Mouse (Mus musculus) left cerebral cortex, adult 8-10 months (tissue): ENCODE measurements around the gene Uba52. TPM values are rescaled to one million over a fixed set of nuclear protein-coding genes. Genes with fewer than 3 reads are reported as not detected.
A peak's percentile ranks its signal among the peaks of the same experiment; 100 is the strongest.

Experiments used
- DNase-seq, 2 experiments: peaks; one replicate each; pipeline ENCODE4 v3.0.0; 2022; ENCODE audit warnings: low spot score in 2 of 2
- total RNA-seq, 4 experiments: library from RNA; stranded (reverse); gene quantifications; 2 replicates each; pipeline ENCODE4 v1.2.4; 2022

Uba52 gene
- total RNA-seq, 4 experiments from 2014 or later, result 847 to 1,003 (median 930) TPM

DNA sequence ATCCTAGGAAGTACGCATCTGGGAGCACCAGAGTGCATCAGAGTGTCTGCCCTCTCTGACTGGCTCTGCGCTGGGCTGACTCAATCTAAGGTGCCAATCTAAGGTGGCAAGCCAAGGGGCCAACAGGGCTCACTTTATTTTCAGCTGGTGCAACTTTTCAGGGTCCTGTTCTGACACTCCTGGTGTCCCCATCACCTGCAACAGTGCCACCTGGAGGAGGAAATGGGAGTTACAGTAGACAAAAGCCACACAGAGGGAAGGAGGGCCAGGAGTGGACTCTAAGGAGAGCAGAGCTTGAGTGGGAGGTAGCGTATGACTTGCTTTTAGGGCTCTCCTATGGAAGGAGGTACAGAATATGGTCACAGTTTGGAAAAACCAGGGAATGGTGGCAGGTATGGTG, 5.8 kb downstream of the Uba52 start:
- peak; percentile 58 to 61 for DNase-seq

- DNase-seq, result no peak
Observed at GRCm38 (mm10) chr8:70504291-70504716, 6.3 kb downstream of the Uba52 start.

- no peak for DNase-seq
Observed at GRCm38 (mm10) chr8:70503062-70503750, 7.4 kb downstream of the Uba52 start.

- DNase-seq, result no peak
Observed at GRCm38 (mm10) chr8:70502540-70502939, 8.1 kb downstream of the Uba52 start.

DNA sequence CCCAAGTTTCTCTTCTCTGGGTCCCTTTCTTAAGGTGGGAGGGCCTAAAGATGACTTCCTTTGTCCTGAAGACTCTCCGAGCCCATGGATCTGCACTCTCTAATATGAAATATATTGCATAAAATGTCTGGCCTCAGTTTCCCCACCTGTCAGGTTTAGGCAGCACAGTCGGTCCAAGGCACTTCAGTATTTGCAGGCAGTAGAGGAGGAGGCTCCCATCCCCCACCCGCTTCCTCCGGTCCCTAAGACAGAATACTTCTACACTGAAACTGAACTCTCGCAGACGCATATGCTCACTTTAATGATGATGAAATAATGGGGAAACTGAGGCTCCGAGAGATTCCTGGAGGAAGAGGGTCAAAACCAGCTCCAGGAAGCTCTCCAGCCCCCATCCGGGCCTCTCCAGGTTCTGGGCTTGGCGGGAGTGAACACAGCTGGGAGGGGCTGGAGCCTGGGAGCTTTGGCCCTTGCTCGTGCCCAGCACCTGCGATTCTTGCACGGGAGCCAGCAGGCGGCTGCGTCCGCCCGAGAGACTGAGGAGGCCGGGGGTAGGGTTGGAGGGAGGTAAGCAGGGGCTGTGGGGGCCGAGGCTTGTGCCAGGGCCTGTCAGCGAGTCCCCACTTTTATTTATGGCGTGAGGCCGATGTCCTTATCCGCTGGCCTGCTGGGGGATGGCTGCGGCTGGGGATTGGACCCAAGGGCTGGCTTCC, 8.6 kb downstream of the Uba52 start:
- DNase-seq, result no peak

DNA sequence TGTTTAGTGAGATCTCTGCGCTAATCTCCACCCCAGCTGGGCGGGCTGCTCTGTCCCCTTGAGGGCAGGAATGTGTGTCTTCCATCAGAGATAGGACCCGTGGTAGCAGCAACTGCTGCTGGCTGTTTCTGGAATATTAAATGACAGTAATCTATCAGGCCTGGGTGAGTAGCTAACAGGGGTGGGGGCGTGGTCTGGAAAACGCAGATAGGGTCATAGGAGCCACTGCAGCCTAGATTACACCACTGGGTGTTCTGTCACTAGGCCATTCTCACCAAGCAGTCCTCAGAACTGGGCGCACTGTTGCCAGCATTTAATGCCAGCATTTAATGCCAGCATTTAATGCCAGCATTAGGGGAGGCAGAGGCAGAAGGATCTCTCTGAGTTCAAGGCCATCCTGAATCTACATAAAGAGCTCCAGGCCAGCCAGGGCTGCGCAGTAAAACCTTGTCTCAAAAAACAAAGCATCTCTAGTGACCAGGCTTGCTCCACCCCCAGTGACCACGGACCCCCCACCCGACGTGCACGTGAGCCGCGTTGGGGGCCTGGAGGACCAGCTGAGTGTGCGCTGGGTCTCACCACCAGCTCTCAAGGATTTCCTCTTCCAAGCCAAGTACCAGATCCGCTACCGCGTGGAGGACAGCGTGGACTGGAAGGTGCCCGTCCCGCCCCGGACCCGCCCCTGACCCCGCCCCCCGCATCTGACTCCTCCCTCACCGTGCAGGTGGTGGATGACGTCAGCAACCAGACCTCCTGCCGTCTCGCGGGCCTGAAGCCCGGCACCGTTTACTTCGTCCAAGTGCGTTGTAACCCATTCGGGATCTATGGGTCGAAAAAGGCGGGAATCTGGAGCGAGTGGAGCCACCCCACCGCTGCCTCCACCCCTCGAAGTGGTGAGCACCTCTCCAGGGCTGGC, 10.0 kb downstream of the Uba52 start:
- DNase-seq, result no peak

GRCm38 (mm10) chr8:70495771-70496062, 14.9 kb downstream of the Uba52 start:
- DNase-seq, result no peak

DNA sequence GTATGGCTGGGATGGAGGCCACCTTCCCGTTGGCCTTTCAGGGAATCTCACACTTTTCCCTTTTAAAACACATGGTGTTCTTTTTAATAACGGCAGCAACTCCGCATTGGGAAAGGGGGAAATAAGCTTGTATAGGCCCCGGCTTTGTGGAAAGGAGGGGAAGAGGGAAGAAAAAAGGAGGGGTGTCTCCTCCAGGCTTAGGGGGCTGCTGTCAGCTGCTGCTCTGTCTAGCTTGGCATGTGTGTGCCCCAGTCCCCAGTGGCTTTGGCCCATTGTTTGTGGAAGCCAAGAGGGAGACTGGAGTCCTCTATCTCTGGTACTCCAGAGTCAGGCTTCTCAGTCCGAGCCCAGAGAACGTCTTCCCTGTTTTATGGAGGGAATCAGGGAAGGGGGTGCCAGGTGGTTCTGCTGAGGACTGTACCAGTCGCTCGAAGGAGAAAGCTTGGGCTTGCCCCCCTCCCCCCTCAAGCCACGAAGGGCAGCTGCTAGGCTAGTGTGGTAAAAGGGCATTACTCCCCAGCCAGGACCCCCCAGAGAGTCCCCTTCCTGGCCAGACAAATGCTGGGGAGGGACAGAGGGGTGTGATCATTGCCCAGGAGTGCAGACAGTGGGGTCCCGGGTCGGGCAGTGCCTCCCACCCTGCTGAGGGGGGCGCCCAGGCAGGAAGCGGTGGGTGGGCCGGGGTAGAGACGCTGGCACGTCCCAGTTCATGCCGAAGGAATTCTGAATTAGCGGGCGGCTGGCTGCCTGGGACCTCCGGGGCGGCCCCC, 15.4 kb downstream of the Uba52 start:
- no peak for DNase-seq

DNA sequence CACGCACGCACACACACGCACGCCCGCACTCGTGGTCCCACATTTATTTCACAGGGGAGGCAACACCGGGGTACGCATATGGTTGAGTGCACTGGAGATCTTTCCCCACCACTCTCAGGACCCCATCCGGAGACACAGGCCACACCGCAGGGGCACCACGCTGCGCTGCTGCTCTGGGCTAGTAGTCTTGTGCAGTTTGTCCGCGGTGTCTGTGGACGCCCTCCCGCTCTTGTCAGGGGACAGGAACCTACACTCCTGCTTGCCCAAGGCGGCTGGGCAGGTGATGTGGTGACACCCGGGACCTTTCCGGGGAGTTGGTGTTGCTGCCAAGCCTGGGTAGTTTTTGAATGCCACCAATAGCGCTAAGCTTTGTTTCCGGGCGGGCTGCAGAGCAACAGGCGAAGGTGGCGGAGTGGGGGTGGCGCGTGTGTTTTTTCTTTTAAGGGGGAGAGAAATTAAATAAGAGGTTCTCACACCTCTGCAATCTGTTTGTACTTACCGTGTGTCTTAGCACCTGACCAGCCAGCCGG, 16.1 kb downstream of the Uba52 start:
- DNase-seq, result no peak

GRCm38 (mm10) chr8:70493692-70494415, 16.7 kb downstream of the Uba52 start:
- DNase-seq, result no peak

DNA sequence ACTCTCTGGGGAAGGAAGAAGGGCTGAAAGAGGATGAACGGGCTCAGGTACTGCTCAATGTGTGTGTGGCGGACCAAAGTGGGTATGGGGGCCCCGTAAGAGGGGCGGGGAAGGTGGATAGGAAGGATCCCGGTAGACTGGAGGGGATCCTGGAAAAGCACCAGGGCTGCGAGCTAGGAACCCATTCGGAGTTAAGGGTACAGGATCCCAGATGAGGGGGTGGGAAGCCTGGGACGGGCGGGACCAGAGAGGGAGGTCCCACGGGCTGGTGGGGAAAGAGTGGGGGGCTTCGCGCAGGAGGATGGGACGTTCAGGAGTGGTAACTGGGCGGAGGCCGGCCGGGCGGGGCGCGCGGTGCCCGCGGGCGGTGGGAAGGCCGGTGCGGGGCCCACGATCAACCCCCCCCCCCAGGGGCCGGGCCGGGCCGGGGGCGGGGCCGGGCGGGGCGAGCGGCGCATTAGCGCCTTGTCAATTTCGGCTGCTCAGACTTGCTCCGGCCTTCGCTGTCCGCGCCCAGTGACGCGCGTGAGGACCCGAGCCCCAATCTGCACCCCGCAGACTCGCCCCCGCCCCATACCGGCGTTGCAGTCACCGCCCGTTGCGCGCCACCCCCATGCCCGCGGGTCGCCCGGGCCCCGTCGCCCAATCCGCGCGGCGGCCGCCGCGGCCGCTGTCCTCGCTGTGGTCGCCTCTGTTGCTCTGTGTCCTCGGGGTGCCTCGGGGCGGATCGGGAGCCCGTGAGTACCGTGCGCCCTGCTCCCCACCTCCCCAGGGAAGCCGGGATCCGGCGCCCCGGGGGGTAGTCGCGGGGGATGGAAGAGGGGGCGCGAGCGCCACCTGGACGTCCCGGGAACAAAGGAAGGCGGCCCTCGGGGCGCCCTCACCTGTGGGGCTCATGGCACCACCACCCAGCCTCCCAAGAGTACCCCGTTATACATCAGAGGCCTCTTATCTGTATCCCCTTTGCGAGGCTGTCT, 17.6 kb downstream of the Uba52 start, which contains the start of gene Crlf1:
TSS of gene Crlf1 (plus strand) at position 495 of the 977 bp plus-strand sequence.
- DNase-seq, result no peak

DNA sequence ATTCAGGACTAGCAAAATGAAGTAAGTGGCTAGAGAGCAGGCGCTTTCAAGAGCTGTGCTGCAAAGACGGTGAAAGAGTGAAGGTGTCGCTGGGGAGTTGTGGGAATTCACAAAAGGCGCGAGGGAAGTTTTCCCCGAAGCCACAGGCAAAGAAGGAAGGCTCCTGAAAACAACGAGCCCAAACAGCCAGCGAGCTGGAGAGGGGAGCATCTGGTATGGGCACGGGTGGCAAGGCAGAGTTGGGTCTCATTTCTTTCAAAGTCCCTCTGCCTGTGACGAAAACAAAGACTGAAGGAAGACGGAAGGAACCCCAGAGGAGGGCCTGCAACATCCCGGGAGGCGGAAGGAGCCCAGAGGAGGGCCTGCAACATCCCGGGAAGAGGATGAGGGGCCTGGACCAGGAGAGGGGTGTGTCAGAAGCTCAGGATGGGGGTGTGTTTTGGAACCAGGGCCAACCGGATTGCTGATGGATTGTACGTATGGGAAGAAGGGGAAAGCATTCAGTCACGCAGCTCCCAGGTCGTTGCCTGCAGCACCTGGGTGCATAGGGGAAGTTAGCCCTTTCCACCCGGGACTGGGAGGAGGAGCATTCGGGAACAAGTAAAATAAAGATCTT, 19.6 kb downstream of the Uba52 start:
- DNase-seq, result no peak

DNA sequence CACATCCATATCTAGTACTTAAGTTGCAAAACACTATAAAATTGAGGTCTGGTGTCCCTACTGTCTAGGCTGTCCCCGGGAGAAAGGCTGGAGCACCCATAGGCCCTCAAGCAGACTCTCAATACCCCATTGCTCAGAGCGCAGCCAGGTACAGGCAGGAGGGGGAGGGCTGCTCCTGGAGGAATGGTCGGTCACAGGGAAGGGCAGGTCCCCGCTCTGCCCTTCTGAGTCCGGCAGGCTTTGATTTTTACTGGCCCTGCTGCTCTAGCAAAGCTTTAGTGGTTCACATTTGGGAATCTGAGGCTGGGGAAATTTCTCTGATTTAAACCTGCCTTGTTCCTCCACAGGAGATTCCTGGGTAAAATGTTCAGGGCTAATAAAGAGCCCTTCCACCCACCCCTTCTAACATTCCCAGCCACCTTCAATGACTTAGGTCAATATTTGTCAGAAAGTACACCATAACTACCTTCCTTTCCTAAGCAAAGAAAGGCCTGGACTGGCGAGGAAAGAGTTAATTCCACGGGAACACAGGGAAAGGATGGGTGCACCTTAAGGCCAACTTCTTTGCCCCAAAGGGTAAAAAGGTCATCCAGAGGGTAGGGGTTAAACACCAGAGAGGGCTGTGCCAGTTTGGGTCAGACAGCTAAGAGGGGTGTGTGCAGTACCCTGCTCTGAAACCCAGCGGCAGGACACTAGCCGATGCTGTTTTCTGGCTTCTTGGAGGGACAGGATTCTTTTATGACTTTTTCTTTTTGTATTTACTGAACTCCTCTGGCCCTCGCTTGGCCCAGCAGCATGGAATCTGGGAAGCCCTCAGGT, 20.3 kb downstream of the Uba52 start:
- DNase-seq, result no peak

DNA sequence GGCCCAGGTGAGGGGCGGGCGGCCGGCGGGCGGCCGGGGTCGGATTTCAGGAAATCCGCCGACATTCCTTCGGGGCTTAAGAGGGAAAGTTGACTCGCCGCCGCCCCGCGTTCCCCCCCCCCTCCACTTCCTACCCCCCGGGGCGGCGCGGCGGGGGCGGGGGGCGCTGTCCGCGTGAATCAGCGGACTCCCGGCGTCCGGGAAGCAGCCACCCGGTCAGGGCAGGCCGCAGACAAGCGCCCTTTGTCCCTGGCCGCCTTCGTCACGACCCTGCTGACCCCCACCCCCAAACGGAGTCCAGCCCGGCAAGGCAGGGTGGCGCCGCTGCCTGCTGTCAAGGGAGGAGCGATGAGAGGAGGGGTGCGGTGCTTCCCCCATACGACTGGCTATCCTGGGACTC, 21.0 kb downstream of the Uba52 start:
- no peak for DNase-seq

GRCm38 (mm10) chr8:70488931-70489470, 21.6 kb downstream of the Uba52 start:
- no peak for DNase-seq

DNA sequence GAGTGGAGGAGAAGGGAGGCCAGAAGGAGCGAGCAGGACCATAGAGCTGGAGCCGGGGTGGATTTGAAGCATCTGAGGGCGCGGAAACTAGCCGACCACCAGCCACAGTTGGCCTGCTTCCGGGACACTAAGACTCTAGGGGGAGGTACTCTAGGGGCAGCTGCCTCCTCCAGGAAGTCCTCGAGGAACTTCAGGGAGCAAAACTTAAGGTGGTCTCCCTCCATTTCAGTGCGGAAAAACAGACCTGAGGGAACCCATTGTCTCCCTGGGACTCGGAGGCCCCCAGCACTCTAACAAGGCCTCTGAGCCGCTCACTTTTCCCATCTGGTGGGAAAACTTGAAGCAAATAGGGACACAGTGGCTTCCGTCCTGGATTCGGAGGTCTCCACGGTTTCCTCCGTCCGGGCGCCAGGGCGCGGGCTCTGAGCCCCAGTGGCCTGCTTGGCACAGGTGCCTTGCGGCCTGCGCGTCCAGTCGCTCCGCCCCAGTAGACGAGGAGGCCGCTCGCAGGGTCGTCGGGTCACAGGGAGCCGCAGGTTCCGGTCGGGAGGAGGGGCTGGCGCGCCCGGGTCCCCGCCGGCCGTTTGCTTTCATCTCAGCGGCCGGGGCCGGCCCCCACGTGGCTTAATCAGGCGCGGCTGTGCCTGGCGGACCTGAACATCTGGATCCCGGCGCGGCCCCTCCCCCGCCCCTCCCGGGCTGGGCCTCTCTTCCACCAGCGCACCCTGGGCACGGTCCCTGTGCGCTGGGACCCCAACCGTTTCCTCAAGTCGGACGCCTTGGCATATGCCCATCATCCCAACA, 22.4 kb downstream of the Uba52 start:
- no peak for DNase-seq
